Mouse (Mus musculus): ENCODE data around the gene Megf11.

Gene Megf11

GRCm38 (mm10) chr9:64565915-64566314 is 180.5 kb downstream of the Megf11 start:
- peak; percentile 23 for DNase-seq (ENCODE audit: low spot score)

- no peak for DNase-seq (ENCODE audit: low spot score)
Measured at GRCm38 (mm10) chr9:64566376-64566775, 180.9 kb downstream of the Megf11 start.

- DNase-seq (ENCODE audit: low spot score), result no peak
Measured at GRCm38 (mm10) chr9:64567482-64567881, 182.1 kb downstream of the Megf11 start.

- no peak for DNase-seq (ENCODE audit: low spot score)
Measured at GRCm38 (mm10) chr9:64568467-64569260, 183.2 kb downstream of the Megf11 start.

GRCm38 (mm10) chr9:64570448-64570847 is 185.0 kb downstream of the Megf11 start:
- no peak for DNase-seq (ENCODE audit: low spot score)

GRCm38 (mm10) chr9:64571091-64571490 is 185.7 kb downstream of the Megf11 start:
- DNase-seq (ENCODE audit: low spot score), result no peak

GRCm38 (mm10) chr9:64572629-64573190 is 187.3 kb downstream of the Megf11 start:
- DNase-seq (ENCODE audit: low spot score), result no peak

GRCm38 (mm10) chr9:64575658-64576057 is 190.2 kb downstream of the Megf11 start:
- no peak for DNase-seq (ENCODE audit: low spot score)

- no peak for DNase-seq (ENCODE audit: low spot score)
Measured at GRCm38 (mm10) chr9:64576143-64576878, 190.9 kb downstream of the Megf11 start.

GRCm38 (mm10) chr9:64577156-64577555 is 191.7 kb downstream of the Megf11 start:
- no peak for DNase-seq (ENCODE audit: low spot score)

- DNase-seq (ENCODE audit: low spot score), result no peak
Measured at GRCm38 (mm10) chr9:64578014-64578413, 192.6 kb downstream of the Megf11 start.

GRCm38 (mm10) chr9:64579306-64579705 is 193.9 kb downstream of the Megf11 start:
- no peak for DNase-seq (ENCODE audit: low spot score)

GRCm38 (mm10) chr9:64586292-64586691 is 200.9 kb downstream of the Megf11 start:
- DNase-seq (ENCODE audit: low spot score), result no peak

- no peak for DNase-seq (ENCODE audit: low spot score)
Measured at GRCm38 (mm10) chr9:64587991-64588390, 202.6 kb downstream of the Megf11 start.

GRCm38 (mm10) chr9:64590634-64591041 is 205.2 kb downstream of the Megf11 start:
- DNase-seq (ENCODE audit: low spot score), result peak; percentile 37

GRCm38 (mm10) chr9:64591436-64591835 is 206.0 kb downstream of the Megf11 start:
- DNase-seq (ENCODE audit: low spot score), result peak; percentile 21

- DNase-seq (ENCODE audit: low spot score), result no peak
Measured at GRCm38 (mm10) chr9:64594442-64594841, 209.0 kb downstream of the Megf11 start.

- no peak for DNase-seq (ENCODE audit: low spot score)
Measured at GRCm38 (mm10) chr9:64598427-64598826, 213.0 kb downstream of the Megf11 start.

GRCm38 (mm10) chr9:64600731-64601130 is 215.3 kb downstream of the Megf11 start:
- DNase-seq (ENCODE audit: low spot score), result no peak

GRCm38 (mm10) chr9:64602895-64603294 is 217.5 kb downstream of the Megf11 start:
- DNase-seq (ENCODE audit: low spot score), result no peak

GRCm38 (mm10) chr9:64604217-64604711 is 218.8 kb downstream of the Megf11 start:
- DNase-seq (ENCODE audit: low spot score), result no peak

- no peak for DNase-seq (ENCODE audit: low spot score)
Measured at GRCm38 (mm10) chr9:64605077-64605714, 219.8 kb downstream of the Megf11 start.
